Mouse (Mus musculus): ENCODE measurements around the gene Ganc. TPM values are rescaled to one million over a fixed set of nuclear protein-coding genes. Genes with fewer than 3 reads are reported as not detected.

The Ganc gene
- total RNA-seq, 2 experiments from 2014 or later: 27.6 to 29.0 TPM

DNA sequence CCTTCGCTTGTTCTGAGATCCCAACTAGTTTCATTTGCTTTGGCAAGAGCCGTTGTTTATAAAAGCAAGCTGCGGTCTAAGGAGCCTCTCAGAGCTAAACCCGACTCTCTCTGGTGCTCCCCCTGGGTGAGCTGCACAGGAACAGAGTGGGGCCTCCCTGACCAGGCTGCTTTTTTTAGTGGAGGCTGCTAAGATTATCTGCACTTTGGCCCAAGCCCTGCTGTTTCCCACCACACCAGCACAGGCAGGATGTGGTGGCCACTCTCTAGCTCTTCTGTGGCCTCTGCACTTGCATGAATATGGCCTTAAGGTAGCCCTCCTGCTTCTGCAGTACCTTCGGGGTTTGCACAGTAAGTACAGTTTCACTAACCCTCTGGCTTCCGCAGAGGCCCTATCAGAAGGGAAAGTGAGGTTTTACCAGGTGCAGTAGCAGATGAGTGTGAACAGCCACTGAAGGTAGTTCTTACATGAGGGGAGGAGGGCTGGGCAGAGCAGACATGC is 96.3 kb downstream of the Ganc start:
- no peak for DNase-seq (ENCODE audit: low spot score in 2 of 2)

- DNase-seq (ENCODE audit: low spot score in 2 of 2): no peak
Observed at GRCm38 (mm10) chr2:120501136-120501918, 97.6 kb downstream of the Ganc start.

DNA sequence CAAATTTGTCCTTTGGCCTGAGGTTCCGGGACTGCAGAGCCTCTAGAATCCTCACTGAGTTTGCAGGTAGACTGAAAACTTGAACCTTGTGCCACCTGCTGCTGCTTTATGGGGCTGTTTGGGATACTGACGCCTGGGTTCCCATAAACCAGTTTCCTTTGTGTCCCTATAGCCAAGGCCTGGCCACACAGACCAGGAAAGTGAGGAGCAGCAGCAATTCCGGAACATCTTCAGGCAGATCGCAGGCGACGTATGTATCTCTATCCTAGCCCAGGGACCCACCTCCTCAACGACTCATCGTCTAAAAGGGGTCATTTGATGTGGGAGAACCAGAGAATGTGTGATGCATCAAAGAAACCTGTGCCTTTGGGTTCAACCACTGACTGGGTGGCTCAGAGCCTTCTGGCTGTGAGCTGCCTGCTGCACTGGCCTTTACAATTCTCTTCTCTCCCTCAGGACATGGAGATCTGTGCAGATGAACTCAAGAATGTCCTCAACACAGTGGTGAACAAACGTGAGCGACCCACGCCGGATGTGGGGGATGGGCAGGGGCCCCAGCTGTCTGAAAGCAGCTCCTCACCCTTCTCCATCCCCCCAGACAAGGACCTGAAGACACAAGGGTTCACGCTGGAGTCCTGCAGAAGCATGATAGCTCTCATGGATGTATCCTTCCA is 98.4 kb downstream of the Ganc start:
- no peak for DNase-seq (ENCODE audit: low spot score in 2 of 2)

DNA sequence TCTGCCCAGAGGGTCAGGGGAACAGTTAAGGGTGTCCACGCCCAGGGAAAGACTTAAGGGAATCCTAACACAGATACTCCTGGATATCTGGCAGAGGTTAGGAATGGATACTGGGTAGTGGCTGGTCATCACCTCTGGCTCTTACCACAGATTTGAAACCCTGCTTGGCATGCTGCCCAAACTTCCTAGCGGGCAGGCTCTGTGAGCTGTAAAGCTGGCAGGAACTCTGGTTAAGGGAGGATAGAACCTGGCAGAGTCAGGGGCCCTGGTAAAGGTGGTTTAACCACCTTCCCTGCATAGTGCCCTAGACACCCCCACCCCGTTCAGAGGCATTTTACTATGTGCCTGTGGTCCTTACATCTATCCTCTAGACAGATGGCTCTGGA is 98.9 kb downstream of the Ganc start:
- no peak for DNase-seq (ENCODE audit: low spot score in 2 of 2)

- no peak for DNase-seq (ENCODE audit: low spot score in 2 of 2)
Observed at GRCm38 (mm10) chr2:120503094-120503493, 99.4 kb downstream of the Ganc start.

DNA sequence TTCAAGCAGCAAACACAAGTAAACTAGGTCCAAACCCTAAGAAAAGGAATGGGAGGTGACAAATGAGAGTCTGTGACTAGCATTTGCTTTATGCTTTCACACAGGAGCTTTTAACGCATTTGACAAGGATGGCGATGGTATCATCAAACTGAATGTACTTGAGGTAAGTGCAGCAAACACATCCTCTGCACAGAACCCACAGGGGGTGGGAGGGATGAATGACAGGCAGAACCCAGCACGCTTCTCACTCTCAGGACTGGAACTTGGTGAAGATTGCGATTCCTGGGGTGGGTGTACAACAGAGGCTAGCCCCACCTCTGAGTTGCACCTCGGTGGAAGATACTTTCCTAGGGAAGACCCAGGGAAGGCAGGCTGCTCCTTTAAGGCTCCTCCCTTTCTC is 100.3 kb downstream of the Ganc start:
- DNase-seq (ENCODE audit: low spot score in 2 of 2): no peak

Other genes with a start within 250 kb of the Ganc start
- 10 to 100 TPM; 46.6 to 47.0 TPM for gene Ehd4, start 249.3 kb upstream of the Ganc start, total RNA-seq (2021)
- 1 to 10 TPM; 2.2 to 2.9 TPM for gene Pla2g4e, start 158.6 kb upstream of the Ganc start, total RNA-seq (2021)
- under 1 TPM in 1 of 2 experiments, not detected in 1; 0.28 TPM for gene Pla2g4d, start 114.7 kb upstream of the Ganc start, total RNA-seq (2021)
- not detected for gene Pla2g4f, start 89.7 kb upstream of the Ganc start, total RNA-seq (2021)
- 10 to 100 TPM; 54.2 to 55.8 TPM for gene Vps39, start 50.8 kb upstream of the Ganc start, total RNA-seq (2021)
- gene Tmem87a, start 217 bp downstream of the Ganc start, total RNA-seq (2021): 10 to 100 TPM; 45.4 to 47.2 TPM
- gene Capn3, start 52.1 kb downstream of the Ganc start, total RNA-seq (2021): 1 to 10 TPM; 1.1 to 2.0 TPM
- gene Zfp106, start 159.9 kb downstream of the Ganc start, total RNA-seq (2021): 100 to 1,000 TPM; 104 TPM
- 10 to 100 TPM; 51.7 to 60.1 TPM for gene Snap23, start 163.8 kb downstream of the Ganc start, total RNA-seq (2021)
- 10 to 100 TPM; 20.6 to 24.1 TPM for gene Haus2, start 205.5 kb downstream of the Ganc start, total RNA-seq (2021)
- 10 to 100 TPM; 17.3 to 21.9 TPM for gene Lrrc57, start 205.6 kb downstream of the Ganc start, total RNA-seq (2021)
- 10 to 100 TPM; 23.7 to 26.2 TPM for gene Stard9, start 225.2 kb downstream of the Ganc start, total RNA-seq (2021)

All from adrenal gland, postnatal 4 days (tissue).